Mouse (Mus musculus) lung, adult 2 months (tissue): ENCODE data around the gene Lrrc51.

Source experiments
- CTCF ChIP-seq: fragments of 200-500 bp; IDR thresholded peaks from 2 replicates; pipeline ENCODE4 v1.5.1; 2011; ENCODE audit warnings: mild to moderate bottlenecking, low read length, control low read depth; ENCODE audit not compliant: insufficient read depth
- POLR2A ChIP-seq: fragments of 200-500 bp; IDR thresholded peaks from 2 replicates; pipeline ENCODE4 v1.6.1; 2011; ENCODE audit warnings: low read depth, mild to moderate bottlenecking, control low read depth, low read length, borderline replicate concordance; ENCODE audit errors: extremely low read depth

DNA sequence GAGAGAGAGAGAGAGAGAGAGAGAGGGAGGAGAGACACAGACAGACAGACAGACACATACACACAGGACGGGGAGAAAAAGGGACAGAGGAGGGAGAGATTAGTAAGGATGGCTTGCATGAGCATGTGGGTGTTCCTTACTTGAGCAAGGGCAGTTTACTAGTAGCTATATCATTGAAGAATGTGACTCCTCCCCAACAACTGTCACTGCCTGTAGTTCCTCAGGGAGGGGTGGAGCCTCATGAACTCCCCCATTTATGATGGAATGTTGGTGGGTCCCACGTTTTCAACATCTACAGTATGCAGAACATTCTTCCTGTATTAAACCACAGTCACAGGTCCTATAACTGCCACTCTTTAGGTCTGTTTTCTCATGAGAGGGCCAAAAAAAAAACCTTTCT, 18.4 kb upstream of the Lrrc51 start:
- TF ChIP-seq POLR2A (no peak), CTCF (no peak)
